Mouse (Mus musculus) liver, adult 10 weeks (tissue): ENCODE data around the gene Osbpl9. TPM values are rescaled to one million over a fixed set of nuclear protein-coding genes. Genes with fewer than 3 reads are reported as not detected.

Source experiments
- polyA plus RNA-seq: library from polyadenylated mRNA; stranded (reverse); fragments of 350-450 nt; fragmentation: Illumina TruSeq; extraction: RNeasy Lipid Tissue Mini Kit (QIAGEN cat#74804); gene quantifications from one replicate; pipeline ENCODE4 v1.2.3, GENCODE M21; 2014; ENCODE audit warnings: low read depth, low replicate concordance

Gene Osbpl9
- 162 TPM for polyA plus RNA-seq

GRCm38 (mm10) chr4:109201582-109202424 is at the start of gene Osbpl9:
TSS of gene Osbpl9 (minus strand) at chr4:109202272.

GRCm38 (mm10) chr4:109234185-109234584 is 32.1 kb upstream of the Osbpl9 start, which contains the start of gene Calr4:
TSS of gene Calr4 (plus strand) at chr4:109234485.

Other genes with a start within 250 kb of the Osbpl9 start
- 128 TPM for gene Nrd1, start 201.6 kb downstream of the Osbpl9 start, polyA plus RNA-seq
- gene Calr4, start 32.2 kb upstream of the Osbpl9 start, polyA plus RNA-seq = not detected
- gene Eps15, start 78.0 kb upstream of the Osbpl9 start, polyA plus RNA-seq = 42.7 TPM
- 0.48 TPM for gene Ttc39a, start 204.4 kb upstream of the Osbpl9 start, polyA plus RNA-seq